Mouse (Mus musculus) lung, postnatal 36 days (tissue): ENCODE data around the gene Rfc1.
A peak's percentile ranks its signal among the peaks of the same experiment; 100 is the strongest.
"Not testable (repeated sequence)": the region's sequence is repeated elsewhere in the genome, so short reads cannot be mapped to it uniquely, and the experiment has no call there.

ENCODE experiments used
- DNase-seq: peaks from one replicate; pipeline ENCODE4 v3.0.0; 2022; ENCODE audit warnings: mixed read lengths

The Rfc1 gene

DNA sequence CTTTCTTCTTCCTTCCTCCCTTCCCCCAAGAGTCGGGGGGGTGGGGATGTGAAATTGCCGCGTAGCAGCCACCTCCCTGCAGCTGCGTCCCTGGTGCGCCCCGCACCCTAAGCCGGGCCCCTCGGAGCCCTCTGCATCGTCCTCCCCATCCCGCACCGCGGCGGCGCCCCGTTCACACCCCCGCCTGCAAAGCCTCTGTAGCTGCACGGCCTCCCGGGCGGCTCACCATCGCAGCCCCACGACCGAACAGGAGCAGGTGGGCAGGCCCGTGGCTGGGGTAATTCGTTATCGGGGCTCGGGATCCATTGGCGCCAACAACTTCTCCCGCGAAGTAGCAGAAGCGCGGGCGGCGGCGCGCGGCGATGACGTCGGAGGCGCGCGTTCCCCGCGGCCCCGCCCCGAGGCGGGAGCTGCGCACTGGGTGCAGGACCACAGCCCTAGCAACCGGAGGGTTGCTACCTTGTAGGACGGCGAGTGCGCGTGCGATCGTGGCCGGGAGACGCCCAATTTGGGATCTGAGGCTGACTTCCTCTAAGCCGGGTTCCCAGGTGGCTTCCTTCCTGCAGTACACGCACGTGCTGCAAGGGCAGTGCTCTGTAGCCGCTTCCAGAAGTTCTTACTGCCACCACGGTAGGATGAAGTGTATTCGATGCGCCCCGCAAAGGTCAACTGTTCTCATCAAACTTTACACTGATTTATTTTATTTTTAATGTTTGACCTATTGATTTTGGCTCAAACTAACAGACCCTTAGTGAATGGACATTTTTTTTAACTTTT, at the start of gene Rfc1:
Gene Rfc1 (minus strand): TSS at position 373 of the 777 bp plus-strand sequence.
- peak; percentile 88 for DNase-seq

- DNase-seq, result no peak
These were observed 39.3 kb upstream of the Rfc1 start for GRCm38 (mm10) chr5:65374746-65375145.

GRCm38 (mm10) chr5:65371551-65371950, 36.1 kb upstream of the Rfc1 start:
- DNase-seq, result no peak

- DNase-seq, result no peak
These were observed 32.4 kb upstream of the Rfc1 start for GRCm38 (mm10) chr5:65367837-65368236.

GRCm38 (mm10) chr5:65357771-65358170, 22.3 kb upstream of the Rfc1 start:
- no peak for DNase-seq

GRCm38 (mm10) chr5:65356851-65357250, 21.4 kb upstream of the Rfc1 start:
- peak; percentile 86 for DNase-seq

DNA sequence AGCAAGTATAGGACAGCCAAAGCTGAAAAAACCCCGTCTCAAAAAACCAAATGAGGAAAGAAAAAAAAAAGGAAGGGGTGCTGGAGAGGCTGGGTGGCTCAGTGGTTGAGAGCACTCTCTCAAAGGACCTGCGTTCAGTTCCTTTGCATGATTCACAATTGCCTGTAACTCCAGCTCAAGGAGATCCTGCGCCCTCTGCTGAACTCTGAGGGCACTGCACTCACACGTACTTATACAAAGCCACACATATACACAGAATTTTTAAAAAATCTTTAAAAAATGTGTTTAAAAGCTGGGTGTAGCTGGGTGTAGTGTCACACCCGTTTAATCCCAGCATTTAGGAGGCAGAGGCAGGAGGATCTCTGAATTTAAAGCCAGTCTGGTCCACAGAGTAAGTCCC, 19.5 kb upstream of the Rfc1 start:
- no peak for DNase-seq

- no peak for DNase-seq
These were observed 18.6 kb upstream of the Rfc1 start for GRCm38 (mm10) chr5:65354097-65354496.

GRCm38 (mm10) chr5:65350508-65350907, 15.0 kb upstream of the Rfc1 start:
- DNase-seq, result no peak

- DNase-seq, result no peak
These were observed 12.7 kb upstream of the Rfc1 start, which contains the start of gene Klb for GRCm38 (mm10) chr5:65348168-65348567. Klb (plus strand) TSS chr5:65348314.

- DNase-seq, result no peak
These were observed 4.7 kb upstream of the Rfc1 start for GRCm38 (mm10) chr5:65340167-65340566.

DNA sequence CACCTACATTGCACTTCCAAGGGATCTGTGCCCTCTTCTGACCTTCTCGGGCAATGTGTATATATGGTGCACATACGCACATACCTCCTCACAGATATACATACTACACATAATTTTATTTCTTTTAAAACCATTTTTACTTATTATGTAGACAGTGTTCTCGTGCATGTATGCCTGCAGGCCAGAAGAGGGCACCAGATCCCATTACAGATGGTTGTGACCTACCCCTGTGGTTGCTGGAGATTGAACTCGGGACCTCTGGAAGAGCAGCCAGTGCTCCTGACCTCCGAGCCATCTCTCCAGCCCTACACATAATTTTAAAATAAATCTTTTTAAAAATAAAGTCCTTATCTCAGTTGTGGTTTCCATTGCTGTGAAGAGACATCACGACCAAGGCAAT, 2.9 kb upstream of the Rfc1 start:
- no peak for DNase-seq

DNA sequence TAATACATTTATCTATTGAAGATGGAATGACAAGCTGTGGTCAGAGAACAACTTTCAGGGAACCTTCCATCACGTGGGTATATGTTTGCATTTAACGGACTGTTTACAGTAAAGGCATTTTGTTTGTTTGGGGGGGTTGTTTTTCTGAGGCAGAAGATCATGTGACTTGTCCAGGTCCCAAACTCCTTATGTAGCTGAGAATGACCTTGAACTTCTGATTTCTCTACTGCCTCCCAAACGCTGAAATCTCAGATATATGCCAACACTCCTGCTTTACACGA, 545 bp upstream of the Rfc1 start:
- no peak for DNase-seq

GRCm38 (mm10) chr5:65334788-65335187, 682 bp downstream of the Rfc1 start:
- no peak for DNase-seq

GRCm38 (mm10) chr5:65329971-65330370, 5.5 kb downstream of the Rfc1 start:
- no peak for DNase-seq

- DNase-seq, result peak; percentile 30
These were observed 9.3 kb downstream of the Rfc1 start for GRCm38 (mm10) chr5:65326212-65326611.

DNA sequence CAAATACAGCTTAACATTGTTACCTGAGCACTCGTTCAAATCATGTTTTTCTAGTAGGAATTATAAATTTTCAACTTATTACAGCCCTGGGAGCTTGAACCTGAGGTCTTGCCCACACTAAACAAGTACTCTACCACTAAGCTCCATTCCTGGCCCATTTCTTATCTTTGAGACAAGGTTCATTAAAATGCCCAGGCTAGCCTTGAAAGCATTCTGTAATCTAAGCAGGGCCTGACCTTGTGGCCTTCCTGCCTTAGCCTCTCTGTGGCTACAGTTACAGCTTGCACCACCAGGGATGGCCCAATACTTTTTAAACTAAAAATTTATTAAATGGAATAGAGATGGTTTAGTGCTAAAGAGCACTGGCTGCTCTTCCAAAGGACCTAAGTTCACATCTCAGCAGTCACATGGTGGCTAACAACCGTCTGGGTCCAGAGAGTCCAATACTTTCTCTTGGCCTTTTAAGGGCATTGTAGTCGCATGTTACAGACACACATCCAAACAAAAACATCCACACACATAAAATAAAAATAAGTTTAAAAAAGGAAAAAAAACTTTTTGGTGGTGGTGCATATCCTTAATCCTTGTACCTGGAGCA, 10.6 kb downstream of the Rfc1 start:
- DNase-seq, result no peak

DNA sequence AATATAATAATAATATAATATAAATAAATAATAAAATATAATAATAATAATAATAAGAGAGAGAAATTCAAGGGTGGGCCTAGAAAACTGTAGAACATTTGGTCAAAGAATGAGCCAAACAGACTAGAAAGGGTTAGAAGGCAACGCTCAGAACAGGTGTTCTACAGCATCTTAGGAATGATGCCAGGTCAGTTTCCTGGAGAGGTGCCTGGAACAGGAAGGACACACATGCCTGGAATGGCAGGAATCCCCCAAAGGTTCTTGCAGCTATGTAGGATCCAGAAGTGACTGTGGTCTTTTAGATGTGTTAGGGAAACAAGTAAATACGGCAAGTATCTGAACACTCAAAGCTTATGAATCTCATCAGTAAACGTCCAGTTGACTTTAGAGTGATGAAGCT, 11.2 kb downstream of the Rfc1 start:
- no peak for DNase-seq

DNA sequence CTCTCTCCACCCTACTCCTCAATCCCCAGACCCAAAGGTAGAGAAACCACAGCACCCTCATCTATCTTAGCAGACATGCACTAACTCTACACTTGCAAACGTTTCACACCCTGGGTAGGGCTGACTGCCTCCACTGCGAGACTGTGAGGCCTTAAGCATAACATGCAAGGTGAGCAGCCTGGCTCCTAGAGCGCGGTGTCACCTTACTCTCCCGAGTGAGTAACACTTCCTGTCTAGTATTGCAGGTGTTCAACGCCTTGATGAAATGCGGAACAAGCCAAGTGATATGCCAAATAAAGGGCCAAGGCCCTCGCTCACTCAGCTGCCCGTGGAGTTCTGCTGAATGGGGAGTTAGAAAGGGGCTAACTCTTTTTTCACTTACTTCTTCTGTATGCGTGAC, 13.3 kb downstream of the Rfc1 start:
- DNase-seq, result peak; percentile 41

- DNase-seq, result no peak
These were observed 16.3 kb downstream of the Rfc1 start for GRCm38 (mm10) chr5:65319176-65319575.

- peak; percentile 18 for DNase-seq
These were observed 26.6 kb downstream of the Rfc1 start for GRCm38 (mm10) chr5:65308866-65309265.

- no peak for DNase-seq
These were observed 27.3 kb downstream of the Rfc1 start for GRCm38 (mm10) chr5:65308208-65308607.

DNA sequence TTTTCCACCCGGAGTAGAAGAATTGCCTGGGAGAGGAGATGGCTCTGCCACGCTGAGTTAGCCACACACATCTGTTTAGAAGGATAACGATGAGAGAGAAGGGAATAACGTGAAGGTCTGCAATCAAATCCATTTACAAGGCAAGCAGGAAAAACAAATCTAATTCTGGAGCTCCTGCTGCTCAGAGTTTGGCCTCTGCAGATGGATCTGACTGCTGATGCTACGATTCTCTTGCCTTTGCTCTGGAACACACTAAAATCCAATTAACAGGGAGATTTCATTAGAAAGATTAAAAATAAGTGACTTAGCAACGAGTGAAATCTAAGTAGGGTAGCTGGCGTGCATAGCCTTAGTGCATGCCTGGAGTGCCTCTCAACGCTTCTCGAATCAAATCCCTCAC, 30.0 kb downstream of the Rfc1 start:
- DNase-seq, result no peak

DNA sequence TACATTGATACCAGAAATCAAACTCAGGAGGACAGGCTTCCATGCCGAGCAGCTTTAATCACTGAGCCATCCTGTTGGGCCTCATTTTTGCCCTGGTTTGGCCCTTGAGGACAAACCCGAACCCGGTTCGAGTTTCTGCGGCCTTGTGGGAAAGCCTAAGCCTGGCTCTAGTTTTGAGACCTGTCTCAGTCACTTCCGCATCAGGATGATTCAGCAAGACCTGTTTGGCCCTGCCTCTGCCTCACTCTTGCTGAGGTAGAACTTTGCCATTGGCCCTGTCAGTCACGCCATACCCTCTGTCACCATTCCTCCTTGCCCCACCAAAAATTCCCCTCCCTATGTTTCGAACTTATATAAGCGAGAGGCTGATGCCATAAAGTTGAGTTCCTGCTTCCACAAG, 35.3 kb downstream of the Rfc1 start:
- no peak for DNase-seq

GRCm38 (mm10) chr5:65299623-65300022, 35.8 kb downstream of the Rfc1 start:
- DNase-seq, result not testable (repeated sequence)
